8 mouse cellular contexts compared by ENCODE assay signal in genomic region chr2:71547829-71548228, GRCm38 (mm10). TPM values are rescaled to one million over a fixed set of nuclear protein-coding genes. Genes with fewer than 3 reads are reported as not detected.
DNase-seq lines count a peak whose midpoint lies in the region; ATAC-seq and TF ChIP-seq lines count a peak whose summit lies in the region.

No protein-coding gene starts in this region.

- H3K79me2 ChIP-seq in MEL (ENCODE audit: control insufficient read depth, insufficient read depth, low read length, poor library complexity) = no peaks in the 10 kb centered on the region

- H3K4me3 ChIP-seq in left cerebral cortex, adult 2 months = no peak overlapping the region
- H3K4me3 ChIP-seq in MEL (ENCODE audit: control insufficient read depth in 1 of 2, insufficient read depth in 1 of 2, low read depth in 2 of 2, low read length in 2 of 2) = no peak overlapping the region
- no peak overlapping the region for H3K4me3 ChIP-seq in liver, embryonic 11.5 days (ENCODE audit: low read depth, low read length)

- TF ChIP-seq EP300 in MEL (IDR thresholded peaks at IDR 0.05; ENCODE audit: low read depth in 1 of 2, low read length in 2 of 2) = no peak

- no peak overlapping the region for H3K9ac ChIP-seq in MEL (ENCODE audit: control insufficient read depth, low read depth, low read length, poor library complexity, severe bottlenecking)
- no peak overlapping the region for H3K9ac ChIP-seq in liver, embryonic 11.5 days (ENCODE audit: low read depth, low read length)

- peaks cover 0 to 3% of the 10 kb centered on the region in 2 experiments; a peak in 2 of 4 replicates for H3K4me1 ChIP-seq in MEL (ENCODE audit: control insufficient read depth in 1 of 2, insufficient read depth in 2 of 2, low read length in 2 of 2)
- H3K4me1 ChIP-seq in liver, embryonic 11.5 days (replicated peaks; ENCODE audit: control insufficient read depth, insufficient read depth, low read length) = peaks cover 23% of the 10 kb centered on the region

- peaks cover under 1 to 2% of the 10 kb centered on the region in 2 experiments; a peak in 2 of 4 replicates for H3K27me3 ChIP-seq in MEL (ENCODE audit: control insufficient read depth in 1 of 2, insufficient read depth in 2 of 2, low read length in 2 of 2)
- H3K27me3 ChIP-seq in liver, embryonic 11.5 days (replicated peaks; ENCODE audit: control insufficient read depth, insufficient read depth, low read length) = peaks cover 94% of the 10 kb centered on the region

- H3K9me3 ChIP-seq in MEL (replicated peaks; ENCODE audit: insufficient read depth, low read length) = no peaks in the 10 kb centered on the region
- H3K9me3 ChIP-seq in liver, embryonic 11.5 days (ENCODE audit: control insufficient read depth, low read length) = no peaks in the 10 kb centered on the region

- intact Hi-C loops in left cerebral cortex, adult 2 months (cut with DNase I) = loop anchor here (2.0 to 10.0 kb wide), 3 partner anchors 95 to 1103 kb away; partner anchors contain the start of genes Metap1d and Sp5

- H3K4me2 ChIP-seq in liver, embryonic 11.5 days = no peak overlapping the region

- H3K27ac ChIP-seq in left cerebral cortex, adult 2 months = no peak overlapping the region
- no peak overlapping the region for H3K27ac ChIP-seq in MEL (ENCODE audit: control insufficient read depth, low read depth, low read length)
- no peak overlapping the region for H3K27ac ChIP-seq in liver, embryonic 11.5 days (ENCODE audit: low read depth, low read length)

- peak; percentile 89 for TF ChIP-seq RAD21 in MEL (IDR thresholded peaks at IDR 0.05; ENCODE audit: low read depth, low read length)

- peaks cover 0 to 4% of the 10 kb centered on the region in 2 experiments; a peak in 2 of 4 replicates for H3K36me3 ChIP-seq in MEL (ENCODE audit: control insufficient read depth in 1 of 2, insufficient read depth in 2 of 2, low read length in 2 of 2)
- H3K36me3 ChIP-seq in liver, embryonic 11.5 days (ENCODE audit: control insufficient read depth, insufficient read depth, low read length) = no peaks in the 10 kb centered on the region

- no peak for TF ChIP-seq POLR2A in MEL (IDR thresholded peaks at IDR 0.05; ENCODE audit: control insufficient read depth in 1 of 2, insufficient read depth in 1 of 2, low read depth in 1 of 2, low read length in 2 of 2, poor library complexity in 1 of 2)

- ATAC-seq in granulocyte monocyte progenitor cell, adult 5-6 weeks (replicated peaks; ENCODE audit: poor library complexity, severe bottlenecking) = peak; percentile 58
- ATAC-seq in liver, embryonic 11.5 days (replicated peaks; ENCODE audit: low FRiP score) = no peak
- ATAC-seq in frontal cortex, adult (ENCODE audit: low TSS enrichment) = no peak

- peak; percentile 67 for TF ChIP-seq CTCF in left cerebral cortex, adult 2 months (IDR thresholded peaks at IDR 0.05)
- TF ChIP-seq CTCF in MEL (IDR thresholded peaks at IDR 0.05 in 2 of 3, conservative IDR thresholded peaks at IDR 0.05 in 1 of 3; ENCODE audit: control insufficient read depth in 1 of 3, insufficient read depth in 1 of 3, low read depth in 2 of 3, low read length in 3 of 3, poor library complexity in 1 of 3, severe bottlenecking in 1 of 3) = peak; percentile 61 to 98 (median 90)

- WGBS in liver, embryonic 11.5 days = 1% methylated on average over 8 of the region's 8 CpGs

- no peak for DNase-seq in left cerebral cortex, adult 2 months (ENCODE audit: extremely low spot score in 1 of 2, low spot score in 2 of 2)
- no peak for DNase-seq in left cerebral cortex, adult 8-10 months (ENCODE audit: low spot score in 2 of 2)
- DNase-seq in MEL (ENCODE audit: low read depth, low spot score) = peak; percentile 78
- DNase-seq in c-Kit-positive CD71-positive TER-119-negative erythroid progenitor cells, embryonic 14.5 days (ENCODE audit: low read depth) = peak; percentile 77
- peak; percentile 67 for DNase-seq in liver, embryonic 11.5 days (ENCODE audit: low spot score)
- DNase-seq in right cerebral cortex, postnatal 4 days = peak; percentile 80

TF ChIP-seq in MEL, 35 proteins besides CTCF, POLR2A, EP300 and RAD21:
- TF ChIP-seq JUND (IDR thresholded peaks at IDR 0.05; ENCODE audit: low read depth, low read length) (no peak), TBP (IDR thresholded peaks at IDR 0.05; ENCODE audit: low read depth, low read length) (no peak), MYC (IDR thresholded peaks at IDR 0.05; ENCODE audit: low read depth, low read length) (no peak), TAL1 (IDR thresholded peaks at IDR 0.05; ENCODE audit: low read length) (no peak), BHLHE40 (IDR thresholded peaks at IDR 0.05; ENCODE audit: borderline replicate concordance, low read depth, low read length) (no peak), NRF1 (IDR thresholded peaks at IDR 0.05; ENCODE audit: insufficient read depth, low read depth, low read length, poor library complexity, severe bottlenecking) (no peak), ZC3H11A (IDR thresholded peaks at IDR 0.05; ENCODE audit: low read depth, low read length) (peak; percentile 95), ZKSCAN1 (IDR thresholded peaks at IDR 0.05; ENCODE audit: low read depth, low read length) (no peak), USF1 (IDR thresholded peaks at IDR 0.05; ENCODE audit: low read depth, low read length) (no peak), ZNF384 (IDR thresholded peaks at IDR 0.05; ENCODE audit: low read depth, low read length) (no peak), SMC3 (IDR thresholded peaks at IDR 0.05; ENCODE audit: low read depth, low read length) (peak; percentile 99)

RNA-seq across cellular contexts. Expression of gene Dlx2, which starts 1.3 kb away (rescaled TPM):
- total RNA-seq in left cerebral cortex, adult 2 months (2021) = 1 to 10 TPM; 5.7 to 6.9 TPM
- total RNA-seq in left cerebral cortex, adult 8-10 months (2022) = 1 to 10 TPM; 4.8 to 8.6 (median 6.8) TPM
- total RNA-seq in MEL (2012; rRNA removed) = not detected in 2 replicates
- not detected for polyA plus RNA-seq in MEL (2012; ENCODE audit: insufficient read depth in 1 of 2, insufficient read length in 2 of 2, low read depth in 1 of 2, low replicate concordance in 2 of 2, missing spikeins in 1 of 2)
- total RNA-seq in granulocyte monocyte progenitor cell, adult 5-6 weeks (2014; fragmentation: Nextera tagmentation) = not detected in 2 replicates
- total RNA-seq in granulocyte monocyte progenitor cell, adult 5-6 weeks (2017) = not detected in 2 replicates
- polyA plus RNA-seq in liver, embryonic 11.5 days (2014; fragmentation: Nextera tagmentation; extraction: Ambion mirVana) = 0.19 and 0.65 TPM in 2 replicates

RNA-seq across cellular contexts. Expression of gene Dlx1, which starts 19.9 kb away (rescaled TPM):
- total RNA-seq in left cerebral cortex, adult 2 months (2021) = 10 to 100 TPM; 21.1 to 25.3 TPM
- 10 to 100 TPM; 17.8 to 23.6 (median 19.4) TPM for total RNA-seq in left cerebral cortex, adult 8-10 months (2022)
- total RNA-seq in MEL (2012; rRNA removed) = 3.4 and 3.7 TPM in 2 replicates
- 10 to 100 TPM in 1 of 2 experiments, not detected in 1; 11.8 TPM for polyA plus RNA-seq in MEL (2012; ENCODE audit: insufficient read depth in 1 of 2, insufficient read length in 2 of 2, low read depth in 1 of 2, low replicate concordance in 2 of 2, missing spikeins in 1 of 2)
- not detected in 2 replicates for total RNA-seq in granulocyte monocyte progenitor cell, adult 5-6 weeks (2014; fragmentation: Nextera tagmentation)
- total RNA-seq in granulocyte monocyte progenitor cell, adult 5-6 weeks (2017) = not detected in 2 replicates
- polyA plus RNA-seq in liver, embryonic 11.5 days (2014; fragmentation: Nextera tagmentation; extraction: Ambion mirVana) = 1.1 and 2.2 TPM in 2 replicates

Comparison
In these comparisons a context has a peak if more than half of its experiments do, and no peak if none do; other contexts are left out.
1. DNase-seq: peak in MEL (single experiment), c-Kit-positive CD71-positive TER-119-negative erythroid progenitor cells, embryonic 14.5 days (single experiment), liver, embryonic 11.5 days (single experiment) and right cerebral cortex, postnatal 4 days (single experiment); none in left cerebral cortex, adult 2 months (0 of 2) and left cerebral cortex, adult 8-10 months (0 of 2).